Mouse (Mus musculus): ENCODE measurements around the gene Gm4737. TPM values are rescaled to one million over a fixed set of nuclear protein-coding genes. Genes with fewer than 3 reads are reported as not detected.
"Not testable (repeated sequence)": the region's sequence is repeated elsewhere in the genome, so short reads cannot be mapped to it uniquely, and the experiment has no call there.

Gene Gm4737
- 10 to 100 TPM; 12.5 to 17.5 TPM for total RNA-seq (2021)
- long read RNA-seq, experiment 1, transcript Gm4737-201 (1 exons, 2,093 nt), result major isoform, 7 of 7 reads
- long read RNA-seq, experiment 1, partial matches to known transcripts, result 0 of 7 reads
- long read RNA-seq, experiment 1, other reads (novel, unspliced or antisense), result 0 of 7 reads
- long read RNA-seq, experiment 2, transcript Gm4737-201 (1 exons, 2,093 nt), result major isoform, 7 of 7 reads
- long read RNA-seq, experiment 2, partial matches to known transcripts, result 0 of 7 reads
- long read RNA-seq, experiment 2, other reads (novel, unspliced or antisense), result 0 of 7 reads

- DNase-seq; intact Hi-C loops (cut with DNase I): not testable (repeated sequence)
Measured at GRCm38 (mm10) chr16:46154832-46155231, at the start of gene Gm4737. Gene Gm4737 (minus strand): TSS chr16:46155077.

DNA sequence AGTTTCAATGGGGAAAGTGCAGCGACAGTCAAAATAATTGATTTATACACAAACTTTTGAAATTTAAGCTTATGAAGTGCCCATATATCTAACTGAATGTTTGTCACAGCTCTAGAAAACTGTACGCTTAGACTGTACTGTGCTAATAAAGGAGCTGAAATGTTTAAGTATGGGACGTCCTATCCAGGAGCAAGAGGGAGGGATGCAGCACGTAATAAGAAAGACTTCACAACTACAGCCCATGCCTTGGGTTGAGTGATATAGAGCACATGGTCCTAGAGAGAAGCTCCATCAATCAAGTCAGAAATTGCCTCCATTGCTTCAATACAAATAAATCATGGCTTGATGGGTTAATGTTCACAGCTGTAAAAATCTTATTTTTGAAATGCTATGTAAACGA lies 40.9 kb upstream of the Gm4737 start:
- intact Hi-C loops (cut with DNase I), result no loop called here

GRCm38 (mm10) chr16:46183096-46183495 lies 28.2 kb upstream of the Gm4737 start:
- intact Hi-C loops (cut with DNase I), result no loop called here
- no peak for DNase-seq

More for the DNA sequence above, 40.9 kb upstream of the Gm4737 start:
- DNase-seq, result no peak

GRCm38 (mm10) chr16:46178121-46178801 lies 23.4 kb upstream of the Gm4737 start:
- intact Hi-C loops (cut with DNase I), result no loop called here
- no peak for DNase-seq

DNA sequence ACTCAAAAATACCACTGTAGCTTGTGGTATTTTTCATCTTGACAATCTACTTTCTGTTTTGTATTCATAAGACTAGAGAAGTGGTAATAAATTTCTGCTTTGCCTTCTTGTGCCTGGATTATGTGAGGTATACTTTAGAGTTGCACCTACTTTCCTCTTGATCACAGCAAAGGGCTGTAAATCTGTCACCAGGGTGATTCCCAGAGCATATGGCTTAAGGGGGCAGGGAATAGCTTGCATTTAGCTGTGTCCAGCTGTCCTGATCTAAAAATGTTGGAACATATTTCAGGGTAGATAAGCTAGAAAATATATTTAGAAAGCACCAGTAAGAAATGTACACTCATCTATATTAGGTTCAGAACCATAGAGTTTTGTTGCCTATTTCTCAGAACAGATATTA lies 18.2 kb upstream of the Gm4737 start:
- DNase-seq, result no peak
- intact Hi-C loops (cut with DNase I), result no loop called here

GRCm38 (mm10) chr16:46166971-46167370 lies 12.1 kb upstream of the Gm4737 start:
- intact Hi-C loops (cut with DNase I), result no loop called here
- no peak for DNase-seq

- DNase-seq, result no peak
- intact Hi-C loops (cut with DNase I), result no loop called here
Measured at GRCm38 (mm10) chr16:46165305-46165704, 10.4 kb upstream of the Gm4737 start.

- intact Hi-C loops (cut with DNase I), result no loop called here
- no peak for DNase-seq
Measured at GRCm38 (mm10) chr16:46151141-46151540, 3.7 kb downstream of the Gm4737 start.

- DNase-seq, result no peak
- intact Hi-C loops (cut with DNase I), result no loop called here
Measured at GRCm38 (mm10) chr16:46148661-46149341, 6.1 kb downstream of the Gm4737 start.

GRCm38 (mm10) chr16:46146962-46147361 lies 7.9 kb downstream of the Gm4737 start:
- DNase-seq, result no peak
- intact Hi-C loops (cut with DNase I), result no loop called here

DNA sequence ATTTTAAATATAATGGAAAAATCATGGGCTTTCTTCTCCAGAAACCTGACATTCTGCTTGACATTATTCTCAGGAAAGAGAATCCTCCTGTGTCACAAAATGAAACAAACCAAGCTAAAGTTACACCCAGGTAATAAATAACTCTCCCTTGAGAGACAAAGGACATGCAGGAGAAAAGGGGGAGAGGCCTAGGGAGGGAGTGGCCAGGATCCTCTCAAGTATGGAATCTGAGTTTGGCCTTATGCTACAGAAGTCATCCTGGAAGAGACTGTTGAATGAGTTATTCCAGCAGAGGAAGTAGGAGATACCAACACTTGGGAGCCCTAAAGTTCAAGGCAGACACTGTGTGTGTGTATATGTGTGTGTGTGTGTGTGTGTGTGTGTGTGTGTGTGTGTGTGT lies 32.6 kb downstream of the Gm4737 start:
- DNase-seq, result no peak
- intact Hi-C loops (cut with DNase I), result no loop called here

- intact Hi-C loops (cut with DNase I), result no loop called here
- DNase-seq, result no peak
Measured at GRCm38 (mm10) chr16:46121420-46121819, 33.5 kb downstream of the Gm4737 start.

- intact Hi-C loops (cut with DNase I), result no loop called here
- DNase-seq, result no peak
Measured at GRCm38 (mm10) chr16:46120607-46121006, 34.3 kb downstream of the Gm4737 start.

DNA sequence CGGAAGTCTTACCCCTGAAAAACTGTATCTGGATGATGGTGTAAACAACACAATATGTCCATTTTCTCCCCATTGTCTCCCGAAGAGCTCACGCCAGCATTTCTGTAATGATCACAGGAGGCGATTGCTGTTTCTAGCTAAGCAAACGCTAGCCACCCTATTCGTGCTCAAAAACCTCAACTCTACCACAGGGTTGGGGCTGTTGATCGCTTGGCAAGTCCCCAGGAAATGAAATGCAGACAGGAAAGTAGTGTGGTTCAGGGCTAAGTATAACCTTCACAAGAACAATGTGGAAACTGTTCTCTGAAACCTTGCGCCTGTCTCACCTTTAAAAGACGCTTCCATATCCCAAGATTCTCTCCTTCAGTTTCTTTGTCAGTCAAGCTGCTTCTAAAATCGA lies 34.9 kb downstream of the Gm4737 start, which contains the start of gene Cd96:
Gene Cd96, minus strand, starts transcription at position 232 of the 400 bp plus-strand sequence.
- intact Hi-C loops (cut with DNase I), result no loop called here
- DNase-seq, result no peak

DNA sequence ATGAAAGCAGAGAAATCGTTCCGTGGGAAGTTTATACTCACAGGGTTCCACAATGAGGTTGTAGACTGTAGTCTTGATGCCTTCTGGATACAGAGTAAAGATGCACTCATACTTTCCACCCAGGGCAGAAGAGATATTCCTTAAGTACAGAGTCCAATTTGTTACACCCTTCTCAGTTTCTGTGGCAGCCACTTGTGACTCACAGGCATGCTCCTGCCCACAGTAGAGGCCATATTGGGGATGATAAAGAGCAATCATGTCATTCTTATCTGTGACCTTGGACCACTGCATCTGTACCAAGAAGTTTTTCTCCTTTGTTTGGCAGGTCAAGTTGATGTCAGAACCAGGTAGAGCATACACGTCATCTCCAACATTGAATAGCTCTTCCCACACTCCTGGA lies 37.2 kb downstream of the Gm4737 start:
- intact Hi-C loops (cut with DNase I), result no loop called here
- DNase-seq, result no peak

GRCm38 (mm10) chr16:46114727-46115126 lies 40.1 kb downstream of the Gm4737 start:
- no peak for DNase-seq
- intact Hi-C loops (cut with DNase I), result no loop called here

DNA sequence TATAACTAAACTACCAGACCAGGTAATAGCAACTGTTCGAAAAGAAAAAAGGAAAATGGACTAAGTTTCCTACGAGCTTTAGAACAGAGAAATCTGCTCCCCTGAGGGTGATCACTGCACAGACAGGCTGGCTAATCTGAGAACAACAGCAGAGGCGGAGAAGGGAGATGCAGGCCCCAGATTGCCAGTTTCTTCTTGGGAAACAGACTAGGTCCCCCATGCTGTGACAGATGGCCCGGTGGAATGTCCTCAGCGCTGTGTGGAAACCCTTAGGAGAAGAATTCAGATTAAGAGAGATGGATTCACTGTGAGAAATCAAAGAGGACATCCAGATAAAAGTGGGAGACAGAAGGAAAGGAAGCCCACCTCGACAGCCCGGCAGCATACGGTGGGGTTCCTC lies 45.3 kb downstream of the Gm4737 start:
- no peak for DNase-seq
- intact Hi-C loops (cut with DNase I), result no loop called here

- DNase-seq, result no peak
- intact Hi-C loops (cut with DNase I), result no loop called here
Measured at GRCm38 (mm10) chr16:46107431-46107830, 47.4 kb downstream of the Gm4737 start.

- DNase-seq, result no peak
- intact Hi-C loops (cut with DNase I), result no loop called here
Measured at GRCm38 (mm10) chr16:46104491-46104890, 50.4 kb downstream of the Gm4737 start.
